Mouse (Mus musculus) kidney, postnatal 36 days (tissue): ENCODE results near the gene Ptpro.

Experiments used
- DNase-seq, 2 experiments: peaks; one replicate each; pipeline ENCODE4 v3.0.0; 2021 to 2022; ENCODE audit warnings: mixed read lengths in 2 of 2

Gene Ptpro

GRCm38 (mm10) chr6:137252194-137252886 is at the start of gene Ptpro:
Gene Ptpro, plus strand, starts transcription at chr6:137252319.
- peak; percentile 2 to 6 for DNase-seq

DNA sequence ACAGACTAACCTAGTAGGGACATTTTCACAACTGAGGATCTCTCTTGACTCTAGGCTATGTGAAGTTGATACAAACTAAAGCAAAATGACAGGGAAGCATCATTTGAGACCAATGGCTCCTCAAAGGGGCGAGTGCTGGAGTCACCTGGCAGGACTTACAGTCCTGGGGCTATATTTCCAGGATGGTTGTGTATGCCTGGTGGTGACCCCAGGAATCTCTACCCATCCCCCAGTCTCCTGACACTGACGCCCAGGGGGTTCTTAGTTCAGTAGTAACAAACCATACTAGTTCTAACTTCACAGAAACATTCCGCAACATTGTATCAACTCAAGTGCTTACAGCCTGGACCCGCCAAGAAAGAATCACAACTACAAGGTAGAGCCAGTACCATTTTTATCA is 49.5 kb upstream of the Ptpro start:
- DNase-seq = no peak

- peak; percentile 29 to 35 for DNase-seq
These were observed 46.3 kb upstream of the Ptpro start for GRCm38 (mm10) chr6:137205662-137206400.

GRCm38 (mm10) chr6:137207126-137207525 is 45.0 kb upstream of the Ptpro start:
- DNase-seq = peak; percentile 53 to 74

- peak; percentile 93 to 96 for DNase-seq
These were observed 42.1 kb upstream of the Ptpro start for GRCm38 (mm10) chr6:137209992-137210391.

- DNase-seq = no peak
These were observed 41.1 kb upstream of the Ptpro start for GRCm38 (mm10) chr6:137210991-137211390.

DNA sequence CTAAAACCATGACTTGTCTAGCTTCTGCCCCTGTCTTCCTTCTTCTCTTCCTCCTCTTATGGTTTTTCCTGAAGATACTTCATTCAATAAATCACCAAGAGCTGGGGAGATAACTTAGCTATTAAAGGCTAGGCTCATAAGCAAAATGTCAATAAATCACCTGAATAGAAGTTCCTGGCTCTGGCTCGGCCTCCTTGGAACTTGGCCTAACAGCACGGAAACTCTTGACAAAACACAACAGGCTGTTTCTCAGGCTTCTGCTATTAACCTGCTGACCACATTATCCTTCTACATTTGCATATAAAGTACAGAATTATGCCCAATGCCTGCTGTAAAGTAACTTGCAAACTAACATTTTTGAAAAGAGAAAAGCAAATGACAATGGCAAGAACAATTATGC is 40.7 kb upstream of the Ptpro start:
- peak; percentile 46 to 60 for DNase-seq

DNA sequence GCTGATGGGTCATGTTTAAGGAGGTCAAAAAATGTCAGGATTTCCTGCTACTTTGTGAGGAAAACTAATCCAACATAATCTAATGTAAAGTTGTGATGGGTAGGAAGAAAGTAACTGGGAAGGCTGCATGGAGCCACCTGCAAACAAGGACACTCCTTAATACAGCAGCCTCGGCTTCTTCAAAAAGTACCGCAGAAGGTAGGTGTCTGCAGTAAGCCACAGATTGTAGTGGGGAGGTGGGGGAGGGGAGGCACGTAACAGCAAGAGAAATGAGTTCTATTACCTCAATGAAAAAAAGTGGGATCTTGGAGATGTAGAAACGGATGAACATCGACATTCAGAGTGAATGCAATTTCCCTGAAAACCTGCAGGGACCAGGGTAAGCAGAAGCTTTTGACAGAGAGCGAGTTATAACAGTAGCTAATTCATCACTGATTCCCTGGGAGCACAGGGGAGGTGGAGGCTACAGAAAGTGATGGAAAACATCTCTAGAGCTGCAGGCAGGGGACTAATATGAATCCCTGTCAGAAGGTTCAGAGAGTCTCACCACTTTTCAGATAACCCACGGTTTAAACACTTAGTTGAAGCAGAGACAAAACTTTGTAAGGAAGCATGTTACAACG is 34.2 kb upstream of the Ptpro start:
- DNase-seq = no peak

GRCm38 (mm10) chr6:137252887-137253242 is 746 bp downstream of the Ptpro start:
- DNase-seq = no peak

- DNase-seq = peak; percentile 6 to 17
These were observed 1.3 kb downstream of the Ptpro start for GRCm38 (mm10) chr6:137253415-137253814.

GRCm38 (mm10) chr6:137261033-137261432 is 8.9 kb downstream of the Ptpro start:
- DNase-seq = no peak

DNA sequence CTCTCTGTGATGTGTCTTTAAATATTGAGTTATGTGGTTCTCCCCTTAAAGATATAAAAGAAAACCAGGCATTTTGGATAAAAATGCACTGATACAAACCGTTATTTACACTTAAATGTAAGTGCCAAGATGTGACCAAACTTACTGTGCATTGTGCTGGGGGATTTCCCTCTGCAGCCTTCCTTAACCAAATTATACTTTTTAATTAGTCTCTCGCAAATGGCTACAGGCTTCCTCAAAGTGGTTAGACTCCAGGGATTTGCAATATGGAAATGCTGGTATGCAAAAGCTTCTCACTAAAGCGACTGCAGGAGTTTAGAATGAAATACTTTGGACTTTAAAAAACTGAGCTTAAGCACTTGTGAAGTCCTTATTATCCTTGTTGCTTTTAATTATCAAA is 10.0 kb downstream of the Ptpro start:
- DNase-seq = no peak

GRCm38 (mm10) chr6:137268019-137268418 is 15.9 kb downstream of the Ptpro start:
- no peak for DNase-seq

- no peak for DNase-seq
These were observed 16.5 kb downstream of the Ptpro start for GRCm38 (mm10) chr6:137268592-137268991.

DNA sequence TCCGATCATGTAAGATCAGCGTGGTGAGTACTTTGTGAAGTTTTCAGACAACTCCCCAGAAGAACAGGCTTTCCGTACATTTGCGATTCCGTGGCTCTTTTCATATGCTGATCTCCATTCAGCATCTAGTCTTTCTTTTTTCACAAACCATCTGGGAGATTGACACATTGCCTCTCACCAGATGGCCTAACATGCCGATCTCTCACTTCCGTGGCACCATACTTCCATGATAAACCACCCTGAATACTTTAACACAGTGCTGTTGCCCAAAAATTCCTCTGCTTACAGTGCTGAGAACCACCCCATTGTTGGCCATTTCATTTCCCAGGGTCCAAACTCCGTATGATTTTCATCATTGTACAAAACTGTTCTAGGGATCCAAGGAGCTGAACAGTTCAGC is 20.4 kb downstream of the Ptpro start:
- DNase-seq = no peak

- DNase-seq = no peak
These were observed 25.5 kb downstream of the Ptpro start for GRCm38 (mm10) chr6:137277587-137277994.

DNA sequence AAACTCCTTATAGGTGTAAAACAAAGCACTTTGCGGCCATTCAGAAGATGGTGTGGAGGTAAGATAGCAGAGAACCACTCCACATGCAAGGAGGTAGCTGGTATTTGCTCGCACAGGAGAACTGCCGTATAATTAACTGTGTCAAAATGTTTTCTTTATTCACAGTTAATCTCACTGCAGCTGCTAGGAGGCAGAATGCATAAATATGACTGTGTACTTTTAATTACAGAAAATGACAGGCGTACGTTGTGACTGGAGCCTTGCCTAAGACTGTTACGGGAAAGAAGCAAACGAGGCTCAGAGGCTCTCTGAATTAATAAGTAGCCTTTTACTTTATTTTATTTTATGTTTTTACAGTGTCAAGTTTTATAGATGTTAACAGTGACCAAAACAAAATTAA is 27.5 kb downstream of the Ptpro start:
- no peak for DNase-seq

- no peak for DNase-seq
These were observed 29.5 kb downstream of the Ptpro start for GRCm38 (mm10) chr6:137281541-137282049.

DNA sequence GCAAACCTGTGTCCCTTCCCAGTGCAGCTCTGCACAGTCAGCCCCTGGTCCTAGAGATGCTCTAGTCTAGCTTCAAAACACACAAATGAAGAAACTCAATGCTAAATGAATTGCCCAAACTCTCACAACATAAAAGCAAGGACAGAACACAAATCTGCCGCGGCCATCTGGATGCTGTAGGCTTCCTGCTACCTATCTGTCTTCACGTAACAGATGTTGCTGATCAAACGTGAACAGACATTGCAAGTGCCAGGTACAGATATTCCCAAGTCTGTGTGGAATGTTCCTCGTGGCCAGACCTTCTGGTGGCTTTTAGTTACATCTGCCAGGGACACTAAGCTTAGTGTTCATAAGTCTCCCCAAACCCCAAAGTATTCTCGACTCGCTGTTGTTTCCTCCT is 29.9 kb downstream of the Ptpro start:
- no peak for DNase-seq

DNA sequence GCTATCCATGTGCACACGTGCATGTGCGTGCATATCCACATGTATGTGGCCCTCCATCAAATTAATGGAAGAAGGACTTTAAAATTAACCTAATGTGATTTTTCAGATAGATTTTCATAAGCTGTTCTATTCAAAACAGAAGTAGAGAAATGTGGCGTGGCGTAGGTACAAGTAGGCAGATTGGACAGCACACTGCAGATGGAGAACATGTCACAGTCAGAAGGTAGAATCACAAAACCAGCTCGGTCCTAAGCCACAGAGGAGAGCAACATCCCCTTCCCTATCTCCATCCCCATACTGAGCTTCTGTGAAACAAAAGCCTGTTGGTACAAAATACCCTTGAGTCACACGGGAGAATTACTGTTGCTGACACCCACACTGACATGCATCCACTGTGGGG is 34.3 kb downstream of the Ptpro start:
- no peak for DNase-seq

DNA sequence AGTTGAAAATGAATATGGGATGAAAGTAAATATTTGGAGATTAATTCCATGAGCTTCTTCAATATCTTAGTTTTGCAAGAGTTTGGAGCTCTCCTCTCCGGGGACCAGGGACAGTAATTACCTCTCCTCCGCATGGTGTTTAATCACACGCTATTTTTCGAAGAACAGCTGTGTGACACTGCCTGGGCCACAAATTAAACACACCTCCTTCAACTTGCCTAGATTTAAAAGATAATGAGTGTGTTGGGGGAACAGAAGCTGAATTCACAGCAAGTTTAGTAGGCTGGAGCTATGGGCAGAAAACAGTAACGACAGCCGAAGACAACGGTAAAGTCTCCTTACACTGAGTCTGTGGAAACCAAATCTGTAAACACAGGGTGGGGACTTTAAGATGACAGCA is 35.7 kb downstream of the Ptpro start:
- DNase-seq = no peak

- no peak for DNase-seq
These were observed 36.1 kb downstream of the Ptpro start for GRCm38 (mm10) chr6:137288264-137288663.

GRCm38 (mm10) chr6:137292421-137292820 is 40.3 kb downstream of the Ptpro start:
- no peak for DNase-seq
